Mouse (Mus musculus): ENCODE data around the gene Epn1. TPM values are rescaled to one million over a fixed set of nuclear protein-coding genes. Genes with fewer than 3 reads are reported as not detected.

The Epn1 gene
- polyA plus RNA-seq, 1 experiment from 2014 or later = 50.4 TPM

GRCm38 (mm10) chr7:5081939-5082338 is 1.9 kb downstream of the Epn1 start:
- ATAC-seq (ENCODE audit: insufficient read depth, low FRiP score) = no peak
- no peak overlapping the region for H3K27ac ChIP-seq (ENCODE audit: low read length)
- H3K9ac ChIP-seq (ENCODE audit: low read length) = no peak overlapping the region
- peak overlapping the region; percentile 87 for H3K4me2 ChIP-seq (ENCODE audit: low read depth, low read length)
- no peaks in the 10 kb centered on the region for H3K27me3 ChIP-seq (ENCODE audit: control insufficient read depth, insufficient read depth, low read length)
- H3K36me3 ChIP-seq (ENCODE audit: control insufficient read depth, insufficient read depth, low read length) = peaks cover 13% of the 10 kb centered on the region; the same call in 1 of the 2 replicates
- WGBS = 90% methylated on average over 2 of the region's 2 CpGs
- peaks cover 21% of the 10 kb centered on the region; the same call in 1 of the 2 replicates for H3K4me1 ChIP-seq (ENCODE audit: control insufficient read depth, insufficient read depth, low read length)
- no peaks in the 10 kb centered on the region for H3K9me3 ChIP-seq (replicated peaks; ENCODE audit: control insufficient read depth, low read length)
- peak overlapping the region; percentile 100 for H3K4me3 ChIP-seq (replicated peaks; ENCODE audit: low read length)

GRCm38 (mm10) chr7:5083325-5084105 is 3.5 kb downstream of the Epn1 start:
- Histone ChIP-seq H3K9ac (ENCODE audit: low read length) (no peak overlapping the region), H3K9me3 (replicated peaks; ENCODE audit: control insufficient read depth, low read length) (no peaks in the 10 kb centered on the region), H3K4me2 (ENCODE audit: low read depth, low read length) (no peak overlapping the region), H3K4me3 (replicated peaks; ENCODE audit: low read length) (no peak overlapping the region), H3K27ac (ENCODE audit: low read length) (peak overlapping the region; percentile 33; the same call in 1 of the 2 replicates), H3K4me1 (ENCODE audit: control insufficient read depth, insufficient read depth, low read length) (peaks cover 21% of the 10 kb centered on the region; the same call in 1 of the 2 replicates), H3K36me3 (ENCODE audit: control insufficient read depth, insufficient read depth, low read length) (peaks cover 7% of the 10 kb centered on the region; the same call in 1 of the 2 replicates), H3K27me3 (ENCODE audit: control insufficient read depth, insufficient read depth, low read length) (no peaks in the 10 kb centered on the region)
- WGBS = 84% methylated on average over 18 of the region's 18 CpGs
- ATAC-seq (ENCODE audit: insufficient read depth, low FRiP score) = no peak

- H3K9me3 ChIP-seq (replicated peaks; ENCODE audit: control insufficient read depth, low read length) = no peaks in the 10 kb centered on the region
- H3K4me3 ChIP-seq (replicated peaks; ENCODE audit: low read length) = no peak overlapping the region
- no peak overlapping the region for H3K9ac ChIP-seq (ENCODE audit: low read length)
- no peak overlapping the region for H3K4me2 ChIP-seq (ENCODE audit: low read depth, low read length)
- no peak overlapping the region for H3K27ac ChIP-seq (ENCODE audit: low read length)
- peaks cover 21% of the 10 kb centered on the region; the same call in 1 of the 2 replicates for H3K4me1 ChIP-seq (ENCODE audit: control insufficient read depth, insufficient read depth, low read length)
- H3K27me3 ChIP-seq (ENCODE audit: control insufficient read depth, insufficient read depth, low read length) = no peaks in the 10 kb centered on the region
- H3K36me3 ChIP-seq (ENCODE audit: control insufficient read depth, insufficient read depth, low read length) = peaks cover 7% of the 10 kb centered on the region; the same call in 1 of the 2 replicates
- 93% methylated on average over 1 of the region's 1 CpGs for WGBS
- ATAC-seq (ENCODE audit: insufficient read depth, low FRiP score) = no peak
These were observed 5.5 kb downstream of the Epn1 start for GRCm38 (mm10) chr7:5085512-5085911.

GRCm38 (mm10) chr7:5086921-5087440 is 6.9 kb downstream of the Epn1 start:
- no peak overlapping the region for H3K27ac ChIP-seq (ENCODE audit: low read length)
- H3K9ac ChIP-seq (ENCODE audit: low read length) = no peak overlapping the region
- H3K4me3 ChIP-seq (replicated peaks; ENCODE audit: low read length) = no peak overlapping the region

GRCm38 (mm10) chr7:5087886-5088285 is 7.9 kb downstream of the Epn1 start:
- ATAC-seq (ENCODE audit: insufficient read depth, low FRiP score) = 0 out of 2 replicates have a peak, but pooled peaks have one; percentile 34
- Histone ChIP-seq H3K9me3 (replicated peaks; ENCODE audit: control insufficient read depth, low read length) (no peaks in the 10 kb centered on the region), H3K4me1 (ENCODE audit: control insufficient read depth, insufficient read depth, low read length) (peaks cover 7% of the 10 kb centered on the region; the same call in 1 of the 2 replicates), H3K27ac (ENCODE audit: low read length) (no peak overlapping the region), H3K9ac (ENCODE audit: low read length) (no peak overlapping the region), H3K27me3 (ENCODE audit: control insufficient read depth, insufficient read depth, low read length) (no peaks in the 10 kb centered on the region), H3K4me3 (replicated peaks; ENCODE audit: low read length) (no peak overlapping the region), H3K4me2 (ENCODE audit: low read depth, low read length) (no peak overlapping the region), H3K36me3 (ENCODE audit: control insufficient read depth, insufficient read depth, low read length) (peaks cover 7% of the 10 kb centered on the region)
- WGBS = 70% methylated on average over 4 of the region's 4 CpGs

More at GRCm38 (mm10) chr7:5086921-5087440, 6.9 kb downstream of the Epn1 start:
- H3K4me1 ChIP-seq (ENCODE audit: control insufficient read depth, insufficient read depth, low read length) = peaks cover 13% of the 10 kb centered on the region; the same call in 1 of the 2 replicates
- no peaks in the 10 kb centered on the region for H3K9me3 ChIP-seq (replicated peaks; ENCODE audit: control insufficient read depth, low read length)
- ATAC-seq (ENCODE audit: insufficient read depth, low FRiP score) = no peak
- no peak overlapping the region for H3K4me2 ChIP-seq (ENCODE audit: low read depth, low read length)
- H3K36me3 ChIP-seq (ENCODE audit: control insufficient read depth, insufficient read depth, low read length) = peaks cover 7% of the 10 kb centered on the region; the same call in 1 of the 2 replicates
- H3K27me3 ChIP-seq (ENCODE audit: control insufficient read depth, insufficient read depth, low read length) = no peaks in the 10 kb centered on the region
- 71% methylated on average over 5 of the region's 5 CpGs for WGBS

- H3K4me3 ChIP-seq (replicated peaks; ENCODE audit: low read length) = no peak overlapping the region
- WGBS = 93% methylated on average over 15 of the region's 15 CpGs
- H3K4me2 ChIP-seq (ENCODE audit: low read depth, low read length) = no peak overlapping the region
- H3K27ac ChIP-seq (ENCODE audit: low read length) = no peak overlapping the region
- no peaks in the 10 kb centered on the region for H3K4me1 ChIP-seq (ENCODE audit: control insufficient read depth, insufficient read depth, low read length)
- H3K36me3 ChIP-seq (ENCODE audit: control insufficient read depth, insufficient read depth, low read length) = no peaks in the 10 kb centered on the region; the same call in 1 of the 2 replicates
- no peaks in the 10 kb centered on the region for H3K27me3 ChIP-seq (ENCODE audit: control insufficient read depth, insufficient read depth, low read length)
- H3K9ac ChIP-seq (ENCODE audit: low read length) = no peak overlapping the region
- no peak for ATAC-seq (ENCODE audit: insufficient read depth, low FRiP score)
- no peaks in the 10 kb centered on the region for H3K9me3 ChIP-seq (replicated peaks; ENCODE audit: control insufficient read depth, low read length)
These were observed 9.8 kb downstream of the Epn1 start for GRCm38 (mm10) chr7:5089853-5090252.

- H3K4me2 ChIP-seq (ENCODE audit: low read depth, low read length) = no peak overlapping the region
- no peak overlapping the region for H3K9ac ChIP-seq (ENCODE audit: low read length)
- no peaks in the 10 kb centered on the region for H3K27me3 ChIP-seq (ENCODE audit: control insufficient read depth, insufficient read depth, low read length)
- no peak overlapping the region for H3K4me3 ChIP-seq (replicated peaks; ENCODE audit: low read length)
- 88% methylated on average over 15 of the region's 15 CpGs for WGBS
- no peaks in the 10 kb centered on the region for H3K4me1 ChIP-seq (ENCODE audit: control insufficient read depth, insufficient read depth, low read length)
- no peak overlapping the region for H3K27ac ChIP-seq (ENCODE audit: low read length)
- no peak for ATAC-seq (ENCODE audit: insufficient read depth, low FRiP score)
- peaks cover 10% of the 10 kb centered on the region for H3K36me3 ChIP-seq (ENCODE audit: control insufficient read depth, insufficient read depth, low read length)
- no peaks in the 10 kb centered on the region for H3K9me3 ChIP-seq (replicated peaks; ENCODE audit: control insufficient read depth, low read length)
These were observed 11.1 kb downstream of the Epn1 start for GRCm38 (mm10) chr7:5091008-5091728.

GRCm38 (mm10) chr7:5092381-5092780 is 12.3 kb downstream of the Epn1 start:
- no peaks in the 10 kb centered on the region for H3K27me3 ChIP-seq (ENCODE audit: control insufficient read depth, insufficient read depth, low read length)
- no peak overlapping the region for H3K27ac ChIP-seq (ENCODE audit: low read length)
- peaks cover 11% of the 10 kb centered on the region for H3K36me3 ChIP-seq (ENCODE audit: control insufficient read depth, insufficient read depth, low read length)
- no peak for ATAC-seq (ENCODE audit: insufficient read depth, low FRiP score)
- H3K4me1 ChIP-seq (ENCODE audit: control insufficient read depth, insufficient read depth, low read length) = no peaks in the 10 kb centered on the region
- 78% methylated on average over 6 of the region's 6 CpGs for WGBS
- H3K9me3 ChIP-seq (replicated peaks; ENCODE audit: control insufficient read depth, low read length) = no peaks in the 10 kb centered on the region
- no peak overlapping the region for H3K4me2 ChIP-seq (ENCODE audit: low read depth, low read length)
- no peak overlapping the region for H3K4me3 ChIP-seq (replicated peaks; ENCODE audit: low read length)
- no peak overlapping the region for H3K9ac ChIP-seq (ENCODE audit: low read length)
